Comparison of ENCODE assay signal across 25 mouse cellular contexts in the genomic region with DNA sequence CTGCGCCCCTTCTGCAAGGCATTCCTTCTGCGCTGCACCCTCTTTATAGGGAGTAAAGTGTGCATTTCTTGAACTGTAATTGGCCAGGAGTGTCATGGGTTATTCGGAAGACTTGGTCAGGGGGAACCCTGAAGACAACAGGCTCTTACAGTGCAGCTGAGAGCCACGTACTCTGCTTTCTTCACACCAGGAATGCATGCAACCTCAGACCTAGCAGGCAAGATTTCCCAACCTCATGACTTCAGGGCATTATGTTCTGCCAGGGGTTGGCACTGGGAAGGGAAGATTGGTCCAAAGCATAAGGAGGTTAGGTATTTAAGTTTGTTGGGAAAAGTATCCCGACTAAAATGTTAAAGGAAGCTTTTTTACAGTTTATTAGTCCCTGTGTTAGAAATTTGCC.
A peak's percentile ranks its signal among the peaks of the same experiment; 100 is the strongest.
DNase-seq lines count a peak whose midpoint lies in the region; ATAC-seq lines count a peak whose summit lies in the region.
"Had no signal": no experiment of that assay in that cellular context is flagged by ENCODE, and none has a peak within 500 bp of the region (broad histone marks: within the 10 kb centered on the region; RNA-seq: fewer than 3 reads in every experiment).

No protein-coding gene starts in this region.

- H3K4me2 ChIP-seq in kidney, embryonic 16.5 days (replicated peaks; ENCODE audit: low read depth, low read length), result no peak overlapping the region
- H3K4me2 ChIP-seq: forebrain, embryonic 13.5 days; heart, embryonic 11.5 days; limb, embryonic 12.5 days; liver, embryonic 11.5 days; midbrain, embryonic 13.5 days; neural tube, embryonic 12.5 days had no signal

- WGBS in kidney, embryonic 16.5 days, result 89% methylated on average over 5 of the region's 5 CpGs

- H3K9me3 ChIP-seq in kidney, embryonic 16.5 days (ENCODE audit: low read length), result no peaks in the 10 kb centered on the region
- H3K9me3 ChIP-seq: forebrain, embryonic 13.5 days; hindbrain, embryonic 10.5 days; limb, embryonic 12.5 days; midbrain, embryonic 13.5 days; neural tube, embryonic 12.5 days had no signal

- H3K4me3 ChIP-seq in brown adipose tissue, adult 24 weeks (ENCODE audit: insufficient read depth, low read depth, low read length), result peak overlapping the region; percentile 34; the same call in 1 of the 2 replicates
- H3K4me3 ChIP-seq in kidney, embryonic 16.5 days (ENCODE audit: low read length), result no peak overlapping the region
- H3K4me3 ChIP-seq: forebrain, embryonic 13.5 days; hindbrain, embryonic 10.5 days; limb, embryonic 12.5 days; midbrain, embryonic 13.5 days; neural tube, embryonic 12.5 days had no signal

- H3K4me1 ChIP-seq in brown adipose tissue, adult 24 weeks (ENCODE audit: control insufficient read depth, insufficient read depth, insufficient read length, low read length), result peaks cover 3% of the 10 kb centered on the region
- H3K4me1 ChIP-seq in kidney, embryonic 16.5 days (ENCODE audit: insufficient read depth, low read length), result no peaks in the 10 kb centered on the region
- H3K4me1 ChIP-seq: forebrain, embryonic 13.5 days; hindbrain, embryonic 10.5 days; limb, embryonic 12.5 days; midbrain, embryonic 13.5 days; neural tube, embryonic 12.5 days had no signal

- peak; percentile 27 for ATAC-seq in megakaryocyte progenitor cell, adult 5-6 weeks (replicated peaks; ENCODE audit: poor library complexity)
- no peak for ATAC-seq in kidney, embryonic 16.5 days (ENCODE audit: low FRiP score, low TSS enrichment)
- no peak for ATAC-seq in cerebellum, adult (ENCODE audit: insufficient number of reproducible peaks, low FRiP score, low TSS enrichment)
- ATAC-seq: forebrain, embryonic 13.5 days; hindbrain, postnatal 0 days; intestine, embryonic 16.5 days; midbrain, embryonic 13.5 days had no signal

- H3K27me3 ChIP-seq in kidney, embryonic 16.5 days (ENCODE audit: insufficient read depth, low read length), result no peaks in the 10 kb centered on the region
- H3K27me3 ChIP-seq: forebrain, embryonic 13.5 days; limb, embryonic 12.5 days; midbrain, embryonic 13.5 days; neural tube, embryonic 12.5 days had no signal

- H3K27ac ChIP-seq in brown adipose tissue, adult 24 weeks (replicated peaks; ENCODE audit: low read depth, low read length), result peak overlapping the region; percentile 84
- no peak overlapping the region for H3K27ac ChIP-seq in kidney, embryonic 16.5 days (ENCODE audit: low read length)
- H3K27ac ChIP-seq: forebrain, embryonic 13.5 days; hindbrain, embryonic 10.5 days; hindbrain, postnatal 0 days; limb, embryonic 12.5 days; midbrain, embryonic 13.5 days; neural tube, embryonic 12.5 days had no signal

- H3K36me3 ChIP-seq in kidney, embryonic 16.5 days (ENCODE audit: insufficient read depth, low read length), result no peaks in the 10 kb centered on the region
- H3K36me3 ChIP-seq: hindbrain, embryonic 10.5 days; limb, embryonic 12.5 days; midbrain, embryonic 13.5 days; neural tube, embryonic 12.5 days had no signal

- peak; percentile 15 to 22 for DNase-seq in adrenal gland, postnatal 36 days
- DNase-seq in adrenal gland, postnatal 4 days (ENCODE audit: low spot score in 2 of 2), result no peak
- peak; percentile 40 for DNase-seq in Muller cell, postnatal 12 days (ENCODE audit: inconsistent ontology term)
- DNase-seq in retina, embryonic 14.5 days (ENCODE audit: low spot score), result no peak
- DNase-seq: cerebellum, adult 8-10 months; kidney, postnatal 4 days; lung, adult 2 months; lung, postnatal 14 days; retina, postnatal 1 day; right cerebral cortex, postnatal 4 days; thymus, adult 18-20 months; thymus, postnatal 36 days had no signal

- H3K9ac ChIP-seq in kidney, embryonic 16.5 days (replicated peaks; ENCODE audit: low read length), result no peak overlapping the region
- H3K9ac ChIP-seq: forebrain, embryonic 13.5 days; limb, embryonic 12.5 days; midbrain, embryonic 13.5 days; neural tube, embryonic 12.5 days had no signal

Comparison
In these comparisons a context has a peak if more than half of its experiments do, and no peak if none do; other contexts are left out.
1. DNase-seq: peak in adrenal gland, postnatal 36 days (2 of 2) and Muller cell, postnatal 12 days (single experiment); none in adrenal gland, postnatal 4 days (0 of 2) and retina, embryonic 14.5 days (single experiment).